Mouse (Mus musculus) midbrain, embryonic 14.5 days (tissue): ENCODE data around the gene Tvp23a. TPM values are rescaled to one million over a fixed set of nuclear protein-coding genes. Genes with fewer than 3 reads are reported as not detected.

Source experiments
- ATAC-seq: fragments of 200-750 bp; cut with Nextera tagmentation; 2 replicates; pipeline ENCODE4 v1.8.0; 2017; ENCODE audit warnings: moderate number of reproducible peaks, moderate library complexity; ENCODE audit not compliant: low FRiP score, low TSS enrichment
- DNase-seq: peaks from one replicate; pipeline ENCODE4 v3.0.0-alpha.2; 2015
- H3K27ac ChIP-seq: fragments of 300-500 bp; sonication (generic); replicated peaks from 2 replicates; pipeline ENCODE4 v1.5.1; 2014; ENCODE audit warnings: mild to moderate bottlenecking, low read depth, low read length, moderate library complexity
- H3K27me3 ChIP-seq: fragments of 300-500 bp; sonication (generic); 2 replicates; pipeline ENCODE4 v1.6.1; 2014; ENCODE audit warnings: low read length, control low read depth, mixed read lengths; ENCODE audit not compliant: control insufficient read depth, insufficient read depth
- H3K36me3 ChIP-seq: fragments of 300-500 bp; sonication (generic); 2 replicates; pipeline ENCODE4 v1.6.1; 2014; ENCODE audit warnings: low read length, control low read depth; ENCODE audit not compliant: control insufficient read depth, insufficient read depth
- H3K4me1 ChIP-seq: fragments of 300-500 bp; sonication (generic); 2 replicates; pipeline ENCODE4 v1.6.1; 2014; ENCODE audit warnings: mild to moderate bottlenecking, antibody characterized with exemption, low read length, control low read depth; ENCODE audit not compliant: control insufficient read depth, insufficient read depth
- H3K4me2 ChIP-seq: fragments of 300-500 bp; sonication (generic); 2 replicates; pipeline ENCODE4 v1.6.1; 2014; ENCODE audit warnings: mild to moderate bottlenecking, low read length, moderate library complexity
- H3K4me3 ChIP-seq: fragments of 300-500 bp; sonication (generic); replicated peaks from 2 replicates; pipeline ENCODE4 v1.5.1; 2014; ENCODE audit warnings: low read depth, low read length
- H3K9ac ChIP-seq: fragments of 300-500 bp; sonication (generic); replicated peaks from 2 replicates; pipeline ENCODE4 v1.6.1; 2014; ENCODE audit warnings: mild to moderate bottlenecking, low read length, moderate library complexity
- H3K9me3 ChIP-seq: fragments of 300-500 bp; sonication (generic); 2 replicates; pipeline ENCODE4 v1.6.1; 2016; ENCODE audit warnings: low read length, control low read depth, mixed read lengths; ENCODE audit not compliant: control insufficient read depth
- WGBS: fragments of 180-500 bp; shearing (Covaris S2); extraction: QIAGEN DNeasy Blood & Tissue Kit; methylation state at CpG from one replicate; pipeline ENCODE4 v1.1.7; 2014; 5-methylcytosine and 5-hydroxymethylcytosine counted together
- polyA plus RNA-seq: library from polyadenylated mRNA; unstranded; fragments of >200 nt; fragmentation: Nextera tagmentation; extraction: Ambion mirVana; gene quantifications from 2 replicates; pipeline ENCODE4 v1.2.1, GENCODE M21; 2014

The Tvp23a gene
- polyA plus RNA-seq, 1 experiment from 2014 or later, result 45.2 TPM

- Histone ChIP-seq H3K27ac (no peak overlapping the region), H3K4me3 (no peak overlapping the region), H3K4me1 (peaks cover 7% of the 10 kb centered on the region; the same call in 1 of the 2 replicates), H3K36me3 (no peaks in the 10 kb centered on the region), H3K4me2 (no peak overlapping the region), H3K27me3 (no peaks in the 10 kb centered on the region), H3K9ac (no peak overlapping the region), H3K9me3 (no peaks in the 10 kb centered on the region)
- no peak for ATAC-seq
- WGBS, result 75% methylated on average over 4 of the region's 4 CpGs
- no peak for DNase-seq
Measured at GRCm38 (mm10) chr16:10372372-10372771, 74.8 kb downstream of the Tvp23a start.

Other genes starting within 250 kb of the Tvp23a start
- 7.1 and 7.4 TPM in 2 replicates for gene Emp2, start 133.4 kb downstream of the Tvp23a start, polyA plus RNA-seq
- 7.2 and 11.4 TPM in 2 replicates for gene Tekt5, start 51.9 kb downstream of the Tvp23a start, polyA plus RNA-seq
- gene Nubp1, start 35.4 kb downstream of the Tvp23a start, polyA plus RNA-seq, result 47.3 and 49.0 TPM in 2 replicates
- gene Ciita, start 32.7 kb upstream of the Tvp23a start, polyA plus RNA-seq, result 0.57 and 0.58 TPM in 2 replicates
- gene Dexi, start 95.7 kb upstream of the Tvp23a start, polyA plus RNA-seq, result 21.8 and 25.3 TPM in 2 replicates
- 78.4 and 79.3 TPM in 2 replicates for gene Clec16a, start 98.0 kb upstream of the Tvp23a start, polyA plus RNA-seq